Mouse (Mus musculus) left cerebral cortex, postnatal 25 days (tissue): ENCODE results near the gene AC153137.1. TPM values are rescaled to one million over a fixed set of nuclear protein-coding genes. Genes with fewer than 3 reads are reported as not detected.

Experiments used
- total RNA-seq, 2 experiments: library from RNA; stranded (reverse); gene quantifications; 2 replicates each; pipeline ENCODE4 v1.2.3; 2021

The AC153137.1 gene
- total RNA-seq, 2 experiments from 2014 or later, result not detected

Other genes with a start within 250 kb of the AC153137.1 start
- 10 to 100 TPM; 82.1 to 90.0 TPM for gene Phf3, start 104.0 kb downstream of the AC153137.1 start, total RNA-seq
- gene Lgsn, start 198.4 kb upstream of the AC153137.1 start, total RNA-seq, result not detected
- not detected for gene 4931428L18Rik, start 244.7 kb upstream of the AC153137.1 start, total RNA-seq
- gene Pih1d3, start 244.9 kb upstream of the AC153137.1 start, total RNA-seq, result not detected